Mouse (Mus musculus) c-Kit-negative CD71-positive TER-119-positive erythroid progenitor cells, embryonic 14.5 days (primary cell): Measurements from ENCODE around the gene Ltb4r1.

ENCODE experiments used
- DNase-seq: peaks from one replicate; pipeline ENCODE4 v3.0.0-alpha.2; 2013; ENCODE audit warnings: low read depth, low spot score

Ltb4r1 gene

DNA sequence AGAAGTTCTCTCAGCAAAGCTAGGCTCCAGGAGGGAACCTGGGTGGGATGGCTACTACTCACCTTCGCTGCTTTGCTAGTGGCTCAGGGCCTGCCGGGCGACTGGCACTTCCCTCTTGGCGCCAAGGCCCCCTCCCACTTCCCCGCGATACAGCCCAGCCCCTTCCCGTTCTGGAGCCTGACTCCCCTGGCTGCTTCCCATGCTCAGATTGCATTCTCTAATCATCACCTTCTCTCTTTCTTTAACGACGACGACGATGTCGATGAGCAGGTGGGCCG, 18.1 kb downstream of the Ltb4r1 start, which contains the start of gene Adcy4:
Gene Adcy4, minus strand, starts transcription at position 138 of the 278 bp plus-strand sequence.
- no peak for DNase-seq

DNA sequence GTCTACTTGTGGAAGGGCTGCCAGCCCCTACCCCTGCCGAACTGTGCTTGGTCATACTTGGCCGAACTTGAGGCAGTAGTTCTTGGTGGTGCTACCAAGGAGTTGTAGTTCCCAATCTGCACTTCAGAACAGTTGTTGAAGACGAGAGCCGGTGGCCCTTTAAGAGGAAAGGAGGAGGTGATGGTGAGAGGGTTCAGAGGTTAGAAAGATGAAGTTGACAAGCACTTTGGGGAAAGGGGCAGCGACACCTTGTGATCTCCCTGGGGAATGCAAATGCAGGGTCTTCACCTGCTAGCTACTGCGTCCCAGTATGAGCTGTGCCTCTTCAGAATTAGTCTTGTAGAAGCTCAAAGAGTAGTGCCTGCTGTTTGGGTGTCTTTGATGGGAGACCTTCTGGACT, 19.4 kb downstream of the Ltb4r1 start:
- DNase-seq: no peak

DNA sequence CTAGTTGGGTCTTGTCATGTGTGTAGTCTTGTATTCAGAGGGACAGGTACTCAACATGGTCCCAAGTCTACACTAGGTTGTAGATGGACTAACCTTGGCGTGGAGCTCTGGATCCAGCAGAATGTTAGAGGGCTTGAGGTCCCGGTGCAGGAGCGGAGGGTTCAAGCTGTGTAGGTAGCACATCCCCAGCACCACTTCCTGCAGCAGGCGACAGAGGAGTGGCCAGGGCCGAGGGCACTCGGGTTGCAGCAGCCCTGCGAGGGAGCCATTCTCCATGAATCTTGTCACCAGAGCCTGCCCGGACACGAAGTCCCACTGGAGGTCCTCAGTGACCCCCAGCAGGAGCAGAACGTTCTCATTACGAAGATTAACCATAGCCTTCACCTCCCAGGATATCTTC, 22.0 kb downstream of the Ltb4r1 start:
- no peak for DNase-seq

DNA sequence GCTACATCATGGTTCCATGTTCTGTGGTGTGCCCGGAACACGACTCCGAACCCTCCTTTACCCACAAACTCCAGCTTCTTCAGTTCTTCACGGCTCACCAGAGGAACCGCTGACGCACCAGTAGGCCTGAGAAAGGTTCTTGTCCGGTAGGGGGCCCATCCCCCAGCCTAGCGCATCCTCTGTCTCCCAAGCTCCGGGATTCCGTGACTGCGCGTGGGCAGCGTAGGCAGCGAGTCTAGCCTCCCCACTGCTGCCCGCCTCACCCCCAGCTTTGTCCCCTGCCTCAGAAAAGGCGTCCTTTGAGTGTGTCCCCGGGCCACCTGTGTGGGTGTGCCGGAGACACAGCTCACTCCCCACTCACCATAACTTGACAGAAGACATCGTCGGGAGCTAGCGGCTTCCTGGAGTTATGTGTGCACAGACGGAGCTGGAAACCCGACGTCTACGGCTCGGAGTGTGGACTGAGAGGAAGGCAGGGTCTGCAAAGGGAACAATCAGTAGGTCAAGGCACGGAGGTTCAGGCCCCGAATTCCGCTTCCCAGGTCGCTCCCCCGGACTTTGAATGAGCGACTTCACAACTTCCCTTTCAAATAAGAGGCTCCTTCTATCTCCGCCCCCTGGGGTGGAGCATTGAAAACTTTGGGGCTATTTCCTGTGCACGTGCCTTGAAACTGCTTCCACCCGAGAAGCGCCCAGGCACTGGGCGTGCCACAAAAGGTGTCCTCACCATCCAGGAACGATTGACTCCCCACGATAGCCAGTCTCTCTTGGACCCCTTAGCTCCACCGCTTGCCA, 22.7 kb downstream of the Ltb4r1 start, which contains the start of gene Ripk3:
Gene Ripk3, minus strand, starts transcription at position 610 of the 795 bp plus-strand sequence.
- no peak for DNase-seq

DNA sequence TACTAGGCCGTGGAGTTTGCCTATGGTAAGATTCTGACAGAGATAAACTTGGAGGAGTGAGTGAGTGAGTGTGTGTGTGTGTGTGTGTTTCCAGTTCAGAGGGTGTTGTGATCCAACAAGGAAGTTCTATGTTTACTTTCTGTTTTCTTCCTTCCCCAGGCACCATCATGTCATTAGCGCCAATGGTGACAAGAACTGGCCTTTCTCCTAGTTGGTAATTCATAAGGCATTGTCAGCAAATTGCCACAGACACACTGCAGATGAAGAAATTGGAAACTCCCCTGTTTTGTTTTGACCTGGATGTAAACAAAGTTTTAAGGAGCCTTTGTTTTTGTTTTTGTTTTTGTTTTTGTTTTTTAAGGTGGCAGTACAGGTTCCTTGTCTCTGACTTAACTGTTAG, 27.7 kb downstream of the Ltb4r1 start:
- DNase-seq: no peak

DNA sequence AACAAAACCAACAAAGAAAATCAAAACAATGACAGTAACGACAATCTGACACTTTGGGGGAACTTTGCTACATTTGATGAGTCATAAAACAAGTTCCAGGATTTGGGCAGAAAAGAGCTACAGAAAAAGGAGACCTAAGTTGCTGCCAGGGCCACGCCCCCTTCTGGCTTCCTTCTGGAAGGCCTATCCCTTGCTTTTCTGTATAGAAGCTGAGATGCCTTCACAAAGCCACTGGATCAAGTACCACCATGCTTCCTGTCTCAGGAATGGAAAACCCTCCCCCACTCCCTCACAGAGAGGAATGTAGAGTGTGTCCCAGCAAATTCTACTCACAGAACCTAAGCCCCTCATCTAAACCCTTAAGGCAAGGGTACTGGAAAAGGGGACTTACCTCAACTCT, 28.2 kb downstream of the Ltb4r1 start:
- no peak for DNase-seq

DNA sequence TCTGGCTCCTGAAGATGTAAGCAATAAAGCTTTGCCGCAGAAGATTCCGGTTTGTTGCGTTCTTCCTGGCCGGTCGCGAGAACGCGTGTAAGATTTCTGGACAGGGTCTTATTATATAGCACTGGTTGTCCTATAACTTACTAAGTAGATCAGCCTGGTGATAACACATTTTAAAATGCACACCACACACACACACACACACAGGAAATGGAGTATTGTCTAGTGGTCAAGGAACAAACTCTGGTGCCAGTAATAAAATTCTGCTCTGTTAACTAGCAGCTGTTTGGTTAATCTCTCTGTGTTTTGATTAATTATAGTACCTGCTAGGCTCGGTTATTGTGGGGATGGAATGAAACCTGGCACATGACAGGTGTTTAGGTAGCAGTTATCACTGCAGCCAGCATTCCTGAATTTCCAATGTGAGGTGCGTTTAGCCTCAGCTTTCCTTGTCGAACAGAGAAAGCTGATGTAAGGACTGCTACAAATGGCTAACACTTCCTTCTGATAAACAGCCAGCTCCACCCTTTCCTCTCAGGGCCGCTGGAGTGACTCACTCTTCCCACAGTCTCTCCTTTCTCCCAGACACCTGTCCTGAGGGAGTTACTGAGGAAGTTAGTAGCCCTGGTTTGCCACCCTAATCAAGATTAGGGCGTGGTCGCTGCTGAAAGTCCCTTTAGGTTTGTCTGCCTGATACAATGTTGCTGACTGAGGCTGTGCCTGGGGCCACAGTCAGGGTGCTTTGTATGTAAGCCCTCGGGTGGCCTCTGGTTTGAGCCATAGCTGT, 29.8 kb downstream of the Ltb4r1 start:
- DNase-seq: no peak

DNA sequence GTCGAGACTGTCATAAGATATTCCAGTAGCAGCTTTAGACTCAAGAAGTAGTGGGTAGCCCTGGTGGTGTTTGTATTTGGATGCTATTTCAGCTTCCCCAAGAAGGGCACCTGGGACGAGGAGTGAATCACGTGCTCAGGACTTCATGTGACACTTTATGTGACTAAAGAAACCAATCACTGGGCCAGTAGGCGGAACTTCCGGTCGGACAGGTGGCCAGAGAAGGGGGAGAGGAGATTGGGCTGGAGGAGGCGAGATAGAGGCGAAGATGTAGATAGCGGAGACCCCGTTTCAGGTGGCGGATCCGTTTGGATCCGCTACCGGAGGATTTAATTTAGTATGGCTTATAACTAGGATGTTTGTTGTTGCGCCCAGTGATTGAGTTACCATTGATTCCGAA, 49.1 kb downstream of the Ltb4r1 start:
- DNase-seq: no peak

DNA sequence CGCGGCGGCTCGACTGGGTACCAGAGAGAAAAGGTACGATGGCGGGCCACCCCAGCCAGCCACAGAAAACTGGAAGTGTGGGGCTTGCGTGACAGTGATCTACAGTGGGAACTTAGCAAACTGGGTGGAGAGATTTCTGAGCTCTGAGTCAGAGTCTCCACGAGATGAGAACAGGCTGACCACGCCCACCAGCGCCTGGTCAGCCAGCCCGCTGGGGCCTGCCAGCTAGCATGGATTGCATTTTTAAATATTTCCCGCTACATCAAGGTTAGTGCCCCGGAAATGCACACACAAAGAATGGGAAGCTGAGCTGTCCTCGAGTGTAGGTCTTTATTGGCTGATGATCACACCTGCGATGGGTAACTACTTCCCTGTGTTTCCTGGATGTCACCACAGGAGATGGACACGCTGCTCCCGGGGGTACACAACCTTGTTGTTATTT, 49.6 kb downstream of the Ltb4r1 start:
- no peak for DNase-seq
